Mouse (Mus musculus) Patski (cell line): Measurements from ENCODE around the gene Asic3. TPM values are rescaled to one million over a fixed set of nuclear protein-coding genes. Genes with fewer than 3 reads are reported as not detected.
"Not testable (repeated sequence)": the region's sequence is repeated elsewhere in the genome, so short reads cannot be mapped to it uniquely, and the experiment has no call there.

Experiments
- ATAC-seq: fragments of 100-300 bp; one replicate; pipeline ENCODE4 v1.8.0; 2021
- CTCF ChIA-PET: fragments of 350-600 bp; sonication (Branson Sonifier 250); formaldehyde crosslinking; loops from one replicate; lab custom pipeline; 2022; ENCODE audit warnings: inconsistent platforms; lab: Charles Lee
- POLR2A ChIA-PET: fragments of 350-600 bp; sonication (Branson Sonifier 250); formaldehyde crosslinking; loops from one replicate; lab custom pipeline; 2022; ENCODE audit warnings: antibody characterized with exemption, inconsistent platforms; lab: Charles Lee
- DNase-seq: peaks from one replicate; pipeline ENCODE4 v3.0.0-alpha.2; 2011; ENCODE audit warnings: low read depth, low spot score
- H3K27me3 ChIP-seq: fragments of 371-371 bp; one replicate; pipeline ENCODE4 v1.5.1; 2021
- CTCF ChIP-seq: fragments of 100-300 bp; IDR thresholded peaks from one replicate; pipeline ENCODE4 v1.5.1; 2021
- in situ Hi-C: fragments of 300-500 bp; cut with MboI; formaldehyde crosslinking; loops from 3 replicates; pipeline ENCODE4 v1.11.1; 2018; ENCODE audit warnings: low pct_unique_long_range_greater_than_20kb, mixed read lengths
- polyA plus RNA-seq: library from polyadenylated mRNA; unstranded; gene quantifications from one replicate; pipeline ENCODE4 v1.2.3, GENCODE M21; 2021

Asic3 gene
- polyA plus RNA-seq, 1 experiment from 2014 or later = 2.6 TPM

- no peak for TF ChIP-seq CTCF
- in situ Hi-C loops = no loop called here
- POLR2A ChIA-PET = no interaction called here
- CTCF ChIA-PET = interaction anchor here (1.2 kb wide), 1 partner anchor 24 kb away, joined by 3 read pairs; no protein-coding TSS in a partner anchor
- no peak for ATAC-seq
- no peaks in the 10 kb centered on the region for H3K27me3 ChIP-seq
- no peak for DNase-seq
Observed at GRCm38 (mm10) chr5:24387264-24388241, 25.6 kb upstream of the Asic3 start.

- DNase-seq = no peak
- in situ Hi-C loops = no loop called here
- ChIA-PET CTCF (no interaction called here), POLR2A (no interaction called here)
- H3K27me3 ChIP-seq = no peaks in the 10 kb centered on the region
- ATAC-seq = no peak
- no peak for TF ChIP-seq CTCF
Observed at GRCm38 (mm10) chr5:24388246-24388915, 24.8 kb upstream of the Asic3 start.

GRCm38 (mm10) chr5:24389011-24389657, 24.1 kb upstream of the Asic3 start:
- H3K27me3 ChIP-seq = no peaks in the 10 kb centered on the region
- DNase-seq (no peak), ATAC-seq (no peak)
- CTCF ChIA-PET = interaction anchor here (1.0 kb wide), 1 partner anchor 35 kb away, joined by 3 read pairs; the partner anchor contains the start of genes Cdk5 and Slc4a2
- no peak for TF ChIP-seq CTCF
- POLR2A ChIA-PET = no interaction called here
- in situ Hi-C loops = no loop called here

GRCm38 (mm10) chr5:24389658-24390020, 23.6 kb upstream of the Asic3 start:
- TF ChIP-seq CTCF = no peak
- in situ Hi-C loops = no loop called here
- no peak for DNase-seq
- no peaks in the 10 kb centered on the region for H3K27me3 ChIP-seq
- ChIA-PET CTCF (interaction anchor here (1.0 kb wide), 1 partner anchor 34 kb away, joined by 3 read pairs; the partner anchor contains the start of genes Cdk5 and Slc4a2), POLR2A (no interaction called here)
- no peak for ATAC-seq

- no peak for ATAC-seq
- no peak for TF ChIP-seq CTCF
- ChIA-PET POLR2A (no interaction called here), CTCF (interaction anchor here (1.0 to 9.7 kb wide), 6 partner anchors 8 to 125 kb away, joined by 4 to 222 read pairs (median 8); partner anchors contain the start of gene Asic3)
- in situ Hi-C loops = no loop called here
- DNase-seq = no peak
- H3K27me3 ChIP-seq = no peaks in the 10 kb centered on the region
Observed at GRCm38 (mm10) chr5:24391864-24392263, 21.3 kb upstream of the Asic3 start, which contains the start of gene Atg9b. TSS of gene Atg9b (minus strand) at chr5:24392143.

GRCm38 (mm10) chr5:24392724-24393123, 20.5 kb upstream of the Asic3 start:
- ATAC-seq (no peak), DNase-seq (no peak)
- no peak for TF ChIP-seq CTCF
- in situ Hi-C loops = no loop called here
- H3K27me3 ChIP-seq = no peaks in the 10 kb centered on the region
- ChIA-PET CTCF (interaction anchor here (1.0 to 9.7 kb wide), 13 partner anchors 8 to 126 kb away, joined by 3 to 222 read pairs (median 7); partner anchors contain the start of genes Asic3, Cdk5 and Slc4a2), POLR2A (interaction anchor here (0.6 to 2.9 kb wide), 3 partner anchors 11 to 131 kb away, joined by 6 to 11 read pairs (median 9); no protein-coding TSS in a partner anchor)

- ATAC-seq (no peak), DNase-seq (peak; percentile 90)
- in situ Hi-C loops = no loop called here
- ChIA-PET CTCF (interaction anchor here (0.7 to 9.7 kb wide), 19 partner anchors 9 to 135 kb away, joined by 3 to 222 read pairs (median 8); partner anchors contain the start of genes Agap3, Asic3, Cdk5 and Slc4a2), POLR2A (interaction anchor here (0.7 to 2.9 kb wide), 7 partner anchors 10 to 92 kb away, joined by 3 to 11 read pairs (median 5); partner anchors contain the start of gene Fastk)
- no peaks in the 10 kb centered on the region for H3K27me3 ChIP-seq
- TF ChIP-seq CTCF = no peak
Observed at GRCm38 (mm10) chr5:24393392-24393997, 19.7 kb upstream of the Asic3 start, which contains the start of gene Abcb8. TSS of gene Abcb8 (plus strand) at chr5:24393663.

- ChIA-PET CTCF (interaction anchor here (0.7 to 9.7 kb wide), 27 partner anchors 10 to 136 kb away, joined by 3 to 222 read pairs (median 5); partner anchors contain the start of genes Agap3, Asic3, Cdk5 and Fastk), POLR2A (interaction anchor here (0.6 to 2.9 kb wide), 14 partner anchors 10 to 91 kb away, joined by 3 to 13 read pairs (median 4); partner anchors contain the start of genes Agap3 and Fastk)
- ATAC-seq = peak; percentile 90
- DNase-seq = peak; percentile 98
- TF ChIP-seq CTCF = no peak
- H3K27me3 ChIP-seq = no peaks in the 10 kb centered on the region
- in situ Hi-C loops = no loop called here
Observed at GRCm38 (mm10) chr5:24394165-24394894, 18.9 kb upstream of the Asic3 start.

- DNase-seq, H3K27me3 ChIP-seq, ATAC-seq: not testable (repeated sequence)
- POLR2A ChIA-PET = interaction anchor here (1.5 to 1.8 kb wide), 2 partner anchors 78 to 80 kb away, joined by 4 to 7 read pairs; no protein-coding TSS in a partner anchor
- CTCF ChIA-PET = interaction anchor here (1.4 to 9.7 kb wide), 5 partner anchors 12 to 74 kb away, joined by 5 to 222 read pairs (median 55); partner anchors contain the start of genes Asic3, Cdk5 and Slc4a2
- in situ Hi-C loops = loop anchor here (5.0 kb wide), 2 partner anchors 41 to 76 kb away; no protein-coding TSS in a partner anchor
Observed at GRCm38 (mm10) chr5:24396254-24396653, 16.9 kb upstream of the Asic3 start.
